In genomic region chr2:151519000-151519399, GRCm38 (mm10) we compare ENCODE assay signal across 39 mouse cellular contexts. TPM values are rescaled to one million over a fixed set of nuclear protein-coding genes. Genes with fewer than 3 reads are reported as not detected.
DNase-seq lines count a peak whose midpoint lies in the region; ATAC-seq and TF ChIP-seq lines count a peak whose summit lies in the region.
"Had no signal": no experiment of that assay in that cellular context is flagged by ENCODE, and none has a peak within 500 bp of the region (broad histone marks: within the 10 kb centered on the region; RNA-seq: fewer than 3 reads in every experiment).

No protein-coding gene starts in this region.

- no peaks in the 10 kb centered on the region for H3K27me3 ChIP-seq in heart, postnatal 0 days (ENCODE audit: control insufficient read depth, insufficient read depth, low read length)
- H3K27me3 ChIP-seq in heart, embryonic 11.5 days (ENCODE audit: control insufficient read depth, insufficient read depth, low read length): no peaks in the 10 kb centered on the region
- no peaks in the 10 kb centered on the region for H3K27me3 ChIP-seq in stomach, postnatal 0 days (ENCODE audit: control insufficient read depth, insufficient read depth, low read length)
- H3K27me3 ChIP-seq in midbrain, embryonic 14.5 days (ENCODE audit: control insufficient read depth, insufficient read depth, low read length): no peaks in the 10 kb centered on the region
- H3K27me3 ChIP-seq: heart, embryonic 15.5 days; hindbrain, embryonic 15.5 days; liver, embryonic 15.5 days; stomach, embryonic 15.5 days had no signal

- H3K27ac ChIP-seq in heart, postnatal 0 days (ENCODE audit: low read depth): no peak overlapping the region
- no peak overlapping the region for H3K27ac ChIP-seq in heart, embryonic 11.5 days (ENCODE audit: low read depth, low read length)
- H3K27ac ChIP-seq in layer of hippocampus, adult 2 months: 0 out of 2 replicates have a peak overlapping the region, but pooled peaks have one; percentile 43
- no peak overlapping the region for H3K27ac ChIP-seq in stomach, postnatal 0 days (replicated peaks)
- no peak overlapping the region for H3K27ac ChIP-seq in midbrain, embryonic 14.5 days (replicated peaks; ENCODE audit: low read depth, low read length)
- H3K27ac ChIP-seq: heart, embryonic 15.5 days; hindbrain, embryonic 15.5 days; liver, embryonic 15.5 days; midbrain, embryonic 10.5 days; stomach, embryonic 15.5 days had no signal

- no peak for ATAC-seq in heart, postnatal 0 days (ENCODE audit: insufficient read depth, low read depth)
- ATAC-seq in heart, embryonic 11.5 days (replicated peaks; ENCODE audit: insufficient number of reproducible peaks, low FRiP score, low TSS enrichment): no peak
- no peak for ATAC-seq in stomach, postnatal 0 days (ENCODE audit: low FRiP score, low TSS enrichment)
- ATAC-seq in midbrain, embryonic 14.5 days (ENCODE audit: low FRiP score, low TSS enrichment): no peak
- ATAC-seq: CD4-positive, CD25-positive, alpha-beta regulatory T cell, adult 4 months; midbrain, embryonic 16.5 days had no signal

- H3K4me1 ChIP-seq in heart, postnatal 0 days (ENCODE audit: control insufficient read depth, insufficient read depth): no peaks in the 10 kb centered on the region
- H3K4me1 ChIP-seq in heart, embryonic 11.5 days (ENCODE audit: control insufficient read depth, insufficient read depth, low read length): no peaks in the 10 kb centered on the region
- no peaks in the 10 kb centered on the region for H3K4me1 ChIP-seq in stomach, postnatal 0 days (replicated peaks; ENCODE audit: control insufficient read depth, insufficient read depth)
- H3K4me1 ChIP-seq in midbrain, embryonic 14.5 days (ENCODE audit: control insufficient read depth, insufficient read depth, low read length): no peaks in the 10 kb centered on the region
- H3K4me1 ChIP-seq: heart, embryonic 15.5 days; hindbrain, embryonic 15.5 days; liver, embryonic 15.5 days; midbrain, embryonic 10.5 days; stomach, embryonic 15.5 days had no signal

- no peak for DNase-seq in heart, postnatal 0 days (ENCODE audit: low spot score)
- no peak for DNase-seq in layer of hippocampus, adult 2 months (ENCODE audit: low spot score in 2 of 2)
- DNase-seq in layer of hippocampus, adult 18-20 months (ENCODE audit: low spot score in 2 of 2): no peak
- DNase-seq in thymus, postnatal 14 days: peak; percentile 19
- no peak for DNase-seq in thymus, postnatal 0 days (ENCODE audit: low spot score)
- no peak for DNase-seq in stomach, postnatal 0 days (ENCODE audit: low spot score)
- DNase-seq in midbrain, embryonic 14.5 days: no peak
- DNase-seq: adrenal gland, postnatal 25 days; cerebellum, adult 18-20 months; cerebellum, postnatal 10 days; gastrocnemius, postnatal 36 days; heart, postnatal 36 days; kidney, postnatal 36 days; layer of hippocampus, postnatal 36 days; liver; lung, postnatal 10 days; right cerebral cortex, postnatal 25 days; thymus, postnatal 36 days had no signal

- no peaks in the 10 kb centered on the region for H3K9me3 ChIP-seq in heart, postnatal 0 days (replicated peaks; ENCODE audit: control insufficient read depth, low read length)
- H3K9me3 ChIP-seq in heart, embryonic 11.5 days (replicated peaks; ENCODE audit: control insufficient read depth, low read length): no peaks in the 10 kb centered on the region
- no peaks in the 10 kb centered on the region for H3K9me3 ChIP-seq in stomach, postnatal 0 days (ENCODE audit: control insufficient read depth, low read length)
- H3K9me3 ChIP-seq in midbrain, embryonic 14.5 days (ENCODE audit: control insufficient read depth, low read length): no peaks in the 10 kb centered on the region
- H3K9me3 ChIP-seq: heart, embryonic 15.5 days; hindbrain, embryonic 15.5 days; liver, embryonic 15.5 days; midbrain, embryonic 10.5 days; stomach, embryonic 15.5 days had no signal

- TF ChIP-seq EP300 in heart, postnatal 0 days (IDR thresholded peaks at IDR 0.05; ENCODE audit: low read depth): no peak
- no peak for TF ChIP-seq EP300 in stomach, postnatal 0 days (optimal IDR thresholded peaks at IDR 0.05)

- H3K9ac ChIP-seq in heart, postnatal 0 days (replicated peaks; ENCODE audit: low read depth, low read length): no peak overlapping the region
- no peak overlapping the region for H3K9ac ChIP-seq in heart, embryonic 11.5 days (ENCODE audit: low read depth, low read length)
- H3K9ac ChIP-seq in stomach, postnatal 0 days (ENCODE audit: low read length): no peak overlapping the region
- H3K9ac ChIP-seq in midbrain, embryonic 14.5 days (replicated peaks; ENCODE audit: low read length): no peak overlapping the region
- H3K9ac ChIP-seq: heart, embryonic 15.5 days; hindbrain, embryonic 15.5 days; liver, embryonic 15.5 days; stomach, embryonic 15.5 days had no signal

- no peak overlapping the region for H3K4me2 ChIP-seq in heart, postnatal 0 days (ENCODE audit: low read depth, low read length)
- no peak overlapping the region for H3K4me2 ChIP-seq in heart, embryonic 11.5 days
- no peak overlapping the region for H3K4me2 ChIP-seq in stomach, postnatal 0 days (replicated peaks; ENCODE audit: low read depth)
- H3K4me2 ChIP-seq in midbrain, embryonic 14.5 days (ENCODE audit: low read length): no peak overlapping the region
- H3K4me2 ChIP-seq: heart, embryonic 15.5 days; hindbrain, embryonic 15.5 days; liver, embryonic 15.5 days; stomach, embryonic 15.5 days had no signal

- peaks cover 40% of the 10 kb centered on the region for H3K36me3 ChIP-seq in heart, postnatal 0 days (replicated peaks; ENCODE audit: control insufficient read depth, insufficient read depth, low read length)
- peaks cover 19% of the 10 kb centered on the region for H3K36me3 ChIP-seq in heart, embryonic 11.5 days (ENCODE audit: control insufficient read depth, insufficient read depth, low read length)
- H3K36me3 ChIP-seq in stomach, postnatal 0 days (ENCODE audit: control insufficient read depth, insufficient read depth, low read length): no peaks in the 10 kb centered on the region
- peaks cover 41% of the 10 kb centered on the region for H3K36me3 ChIP-seq in midbrain, embryonic 14.5 days (ENCODE audit: control insufficient read depth, insufficient read depth, low read length)

- peak; percentile 16; the same call in 1 of the 2 replicates for TF ChIP-seq CTCF in heart, postnatal 0 days (IDR thresholded peaks at IDR 0.05; ENCODE audit: low read depth)
- peak; percentile 59 for TF ChIP-seq CTCF in layer of hippocampus, adult 2 months (conservative IDR thresholded peaks at IDR 0.05)
- TF ChIP-seq CTCF in stomach, postnatal 0 days (IDR thresholded peaks at IDR 0.05; ENCODE audit: low read depth): peak; percentile 50

- WGBS in heart, postnatal 0 days: 66% methylated on average over 2 of the region's 2 CpGs
- 79% methylated on average over 2 of the region's 2 CpGs for WGBS in heart, embryonic 11.5 days (ENCODE audit: insufficient replicate concordance)
- WGBS in stomach, postnatal 0 days: 89% methylated on average over 2 of the region's 2 CpGs
- 92% methylated on average over 2 of the region's 2 CpGs for WGBS in midbrain, embryonic 14.5 days

- H3K4me3 ChIP-seq in heart, postnatal 0 days (ENCODE audit: low read depth, low read length): no peak overlapping the region
- no peak overlapping the region for H3K4me3 ChIP-seq in heart, embryonic 11.5 days (ENCODE audit: low read depth, low read length)
- H3K4me3 ChIP-seq in layer of hippocampus, adult 2 months: no peak overlapping the region
- H3K4me3 ChIP-seq in stomach, postnatal 0 days (ENCODE audit: low read depth, low read length): no peak overlapping the region
- no peak overlapping the region for H3K4me3 ChIP-seq in midbrain, embryonic 14.5 days (replicated peaks; ENCODE audit: low read depth, low read length)
- H3K4me3 ChIP-seq: erythroblast, embryonic 14.5 days; heart, embryonic 15.5 days; hindbrain, embryonic 15.5 days; liver, embryonic 15.5 days; midbrain, embryonic 10.5 days; stomach, embryonic 15.5 days had no signal

RNA-seq across cellular contexts. Expression of gene Fkbp1a, which starts 23.3 kb away (rescaled TPM):
- 71.3 and 72.5 TPM in 2 replicates for total RNA-seq in heart, postnatal 0 days (2014; rRNA removed; ENCODE audit: low replicate concordance)
- polyA plus RNA-seq in heart, postnatal 0 days (2015; fragmentation: Nextera tagmentation; extraction: Ambion mirVana): 454 and 476 TPM in 2 replicates
- 859 and 898 TPM in 2 replicates for polyA plus RNA-seq in heart, embryonic 11.5 days (2014; fragmentation: Nextera tagmentation; extraction: Ambion mirVana)
- 100 to 1,000 TPM; 892 to 923 TPM for total RNA-seq in layer of hippocampus, adult 2 months (2021)
- total RNA-seq in layer of hippocampus, adult 18-20 months (2021): 100 to 1,000 TPM; 972 to 973 TPM
- polyA plus RNA-seq in thymus, postnatal 0 days (2015; fragmentation: Nextera tagmentation; extraction: Ambion mirVana): 427 and 468 TPM in 2 replicates
- polyA plus RNA-seq in stomach, postnatal 0 days (2015; fragmentation: Nextera tagmentation; extraction: Ambion mirVana): 325 and 360 TPM in 2 replicates
- polyA plus RNA-seq in midbrain, embryonic 14.5 days (2014; fragmentation: Nextera tagmentation; extraction: Ambion mirVana): 547 and 602 TPM in 2 replicates

RNA-seq across cellular contexts. Expression of gene Nsfl1c, which starts 25.0 kb away (rescaled TPM):
- total RNA-seq in heart, postnatal 0 days (2014; rRNA removed; ENCODE audit: low replicate concordance): 37.7 and 41.7 TPM in 2 replicates
- 115 and 117 TPM in 2 replicates for polyA plus RNA-seq in heart, postnatal 0 days (2015; fragmentation: Nextera tagmentation; extraction: Ambion mirVana)
- 184 TPM in 2 replicates for polyA plus RNA-seq in heart, embryonic 11.5 days (2014; fragmentation: Nextera tagmentation; extraction: Ambion mirVana)
- total RNA-seq in layer of hippocampus, adult 2 months (2021): 100 to 1,000 TPM; 143 to 148 TPM
- total RNA-seq in layer of hippocampus, adult 18-20 months (2021): 100 to 1,000 TPM; 146 to 148 TPM
- 169 and 171 TPM in 2 replicates for polyA plus RNA-seq in thymus, postnatal 0 days (2015; fragmentation: Nextera tagmentation; extraction: Ambion mirVana)
- polyA plus RNA-seq in stomach, postnatal 0 days (2015; fragmentation: Nextera tagmentation; extraction: Ambion mirVana): 118 and 120 TPM in 2 replicates
- polyA plus RNA-seq in midbrain, embryonic 14.5 days (2014; fragmentation: Nextera tagmentation; extraction: Ambion mirVana): 194 and 260 TPM in 2 replicates

RNA-seq across cellular contexts. Expression of gene 4921509C19Rik, which starts 43.0 kb away (rescaled TPM):
- total RNA-seq in heart, postnatal 0 days (2014; rRNA removed; ENCODE audit: low replicate concordance): not detected in 2 replicates
- not detected in 2 replicates for polyA plus RNA-seq in heart, postnatal 0 days (2015; fragmentation: Nextera tagmentation; extraction: Ambion mirVana)
- polyA plus RNA-seq in heart, embryonic 11.5 days (2014; fragmentation: Nextera tagmentation; extraction: Ambion mirVana): not detected in 2 replicates
- total RNA-seq in layer of hippocampus, adult 2 months (2021): not detected
- total RNA-seq in layer of hippocampus, adult 18-20 months (2021): not detected
- not detected in 2 replicates for polyA plus RNA-seq in thymus, postnatal 0 days (2015; fragmentation: Nextera tagmentation; extraction: Ambion mirVana)
- not detected in 2 replicates for polyA plus RNA-seq in stomach, postnatal 0 days (2015; fragmentation: Nextera tagmentation; extraction: Ambion mirVana)
- polyA plus RNA-seq in midbrain, embryonic 14.5 days (2014; fragmentation: Nextera tagmentation; extraction: Ambion mirVana): not detected in 2 replicates
- total RNA-seq: adrenal gland, adult 18-20 months; adrenal gland, postnatal 25 days; gastrocnemius, postnatal 36 days; heart, adult 8-10 months; heart, postnatal 36 days; layer of hippocampus, postnatal 36 days; left cerebral cortex, postnatal 10 days; neutrophil, adult 5-6 weeks had no signal
- polyA plus RNA-seq: brain, embryonic 14.5 days; CD4-positive, CD25-positive, alpha-beta regulatory T cell, adult 4 months; cortical plate, adult 2 months; embryonic facial prominence, embryonic 14.5 days; erythroblast, embryonic 14.5 days; forebrain, embryonic 11.5 days; heart, embryonic 15.5 days; hindbrain, embryonic 15.5 days; intestine, embryonic 14.5 days; kidney, embryonic 14.5 days; limb, embryonic 11.5 days; liver, embryonic 15.5 days; midbrain, embryonic 10.5 days; midbrain, embryonic 16.5 days; neural tube, embryonic 11.5 days; stomach, embryonic 15.5 days had no signal

RNA-seq across cellular contexts. Expression of gene Sdcbp2, which starts 53.4 kb away (rescaled TPM):
- total RNA-seq in heart, postnatal 0 days (2014; rRNA removed; ENCODE audit: low replicate concordance): 1.7 and 8.0 TPM in 2 replicates
- 1.8 and 2.2 TPM in 2 replicates for polyA plus RNA-seq in heart, postnatal 0 days (2015; fragmentation: Nextera tagmentation; extraction: Ambion mirVana)
- 0.70 and 1.3 TPM in 2 replicates for polyA plus RNA-seq in heart, embryonic 11.5 days (2014; fragmentation: Nextera tagmentation; extraction: Ambion mirVana)
- 1 to 10 TPM; 1.4 to 2.1 TPM for total RNA-seq in layer of hippocampus, adult 2 months (2021)
- 1 to 10 TPM; 1.7 to 2.5 TPM for total RNA-seq in layer of hippocampus, adult 18-20 months (2021)
- polyA plus RNA-seq in thymus, postnatal 0 days (2015; fragmentation: Nextera tagmentation; extraction: Ambion mirVana): 1.3 and 2.3 TPM in 2 replicates
- polyA plus RNA-seq in stomach, postnatal 0 days (2015; fragmentation: Nextera tagmentation; extraction: Ambion mirVana): 156 and 169 TPM in 2 replicates
- 0.50 and 0.62 TPM in 2 replicates for polyA plus RNA-seq in midbrain, embryonic 14.5 days (2014; fragmentation: Nextera tagmentation; extraction: Ambion mirVana)
- polyA plus RNA-seq: erythroblast, embryonic 14.5 days had no signal
